Mouse (Mus musculus) neural tube, postnatal 0 days (tissue): ENCODE measurements around the gene Bdp1. TPM values are rescaled to one million over a fixed set of nuclear protein-coding genes. Genes with fewer than 3 reads are reported as not detected.

Experiments used
- polyA plus RNA-seq: library from polyadenylated mRNA; unstranded; fragments of >200 nt; fragmentation: Nextera tagmentation; extraction: Ambion mirVana; gene quantifications from 2 replicates; pipeline ENCODE4 v1.2.1, GENCODE M21; 2015

Gene Bdp1
- polyA plus RNA-seq = 22.2 and 24.3 TPM in 2 replicates

DNA sequence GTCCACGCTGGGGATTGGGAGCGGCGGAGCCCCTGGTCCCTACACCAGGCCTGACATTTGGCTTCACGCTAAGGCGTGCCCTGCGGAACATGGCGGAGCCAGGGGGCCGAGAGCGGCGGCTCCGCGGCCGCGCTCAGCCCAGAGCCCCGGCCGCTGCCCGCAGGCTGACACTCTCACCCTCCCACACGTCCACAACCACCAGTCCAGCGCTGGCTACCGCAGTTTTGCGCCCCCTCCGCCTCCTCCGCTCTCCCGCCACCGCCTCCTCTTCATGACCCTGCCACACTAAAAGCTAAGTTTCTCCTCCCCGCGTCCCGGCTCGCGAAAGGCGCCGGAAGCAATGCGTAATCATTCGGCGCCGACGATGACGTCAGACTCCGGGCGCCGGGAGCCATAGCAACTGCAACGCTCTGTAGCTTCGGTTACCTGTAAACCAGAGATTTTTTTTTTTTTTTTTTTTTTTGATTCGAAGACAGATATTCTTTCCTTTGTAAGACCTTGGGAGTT, at the start of gene Bdp1:
Gene Bdp1, minus strand, starts transcription at position 323 of the 507 bp plus-strand sequence.

DNA sequence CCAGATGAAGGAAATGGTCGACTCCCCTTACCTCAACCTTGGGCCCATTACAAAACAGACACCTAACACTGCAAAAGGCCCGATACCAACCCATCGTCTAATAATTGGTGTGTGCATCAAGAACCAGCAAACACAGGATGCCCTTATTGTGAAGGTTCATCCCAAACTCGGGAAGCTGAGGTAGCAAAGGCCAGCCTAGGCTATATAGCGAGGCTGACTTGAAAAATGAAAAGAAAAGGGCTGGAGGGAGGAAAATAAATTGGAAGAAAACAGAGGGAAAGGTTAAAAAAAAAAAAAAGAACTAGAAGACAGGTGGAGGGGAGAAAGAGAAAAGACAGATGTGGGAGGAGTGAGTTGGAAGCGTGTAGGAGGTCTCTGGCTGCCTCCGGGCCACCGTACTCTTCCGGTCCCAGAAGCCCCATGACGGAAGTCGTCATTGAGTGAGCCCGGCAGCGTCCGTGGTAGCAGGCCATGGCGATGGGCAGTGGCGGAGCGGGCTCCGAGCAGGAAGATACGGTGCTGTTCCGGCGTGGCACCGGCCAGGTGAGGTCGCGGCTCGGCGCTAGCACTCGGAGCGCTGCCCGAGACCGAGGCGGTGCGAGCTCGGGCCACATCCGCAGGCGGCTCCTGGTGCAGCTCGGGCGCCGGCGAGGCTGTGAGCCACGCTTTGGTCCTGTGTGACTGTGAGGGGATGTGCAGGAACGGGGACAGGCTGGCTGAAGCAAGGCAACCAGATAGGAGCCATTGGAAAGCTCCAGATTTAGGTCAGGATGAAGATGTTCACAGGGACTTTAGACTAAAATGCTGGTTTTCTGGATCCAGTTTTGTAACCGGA, 20.8 kb upstream of the Bdp1 start, which contains the start of gene Smn1:
Gene Smn1, plus strand, starts transcription at position 430 of the 835 bp plus-strand sequence.

DNA sequence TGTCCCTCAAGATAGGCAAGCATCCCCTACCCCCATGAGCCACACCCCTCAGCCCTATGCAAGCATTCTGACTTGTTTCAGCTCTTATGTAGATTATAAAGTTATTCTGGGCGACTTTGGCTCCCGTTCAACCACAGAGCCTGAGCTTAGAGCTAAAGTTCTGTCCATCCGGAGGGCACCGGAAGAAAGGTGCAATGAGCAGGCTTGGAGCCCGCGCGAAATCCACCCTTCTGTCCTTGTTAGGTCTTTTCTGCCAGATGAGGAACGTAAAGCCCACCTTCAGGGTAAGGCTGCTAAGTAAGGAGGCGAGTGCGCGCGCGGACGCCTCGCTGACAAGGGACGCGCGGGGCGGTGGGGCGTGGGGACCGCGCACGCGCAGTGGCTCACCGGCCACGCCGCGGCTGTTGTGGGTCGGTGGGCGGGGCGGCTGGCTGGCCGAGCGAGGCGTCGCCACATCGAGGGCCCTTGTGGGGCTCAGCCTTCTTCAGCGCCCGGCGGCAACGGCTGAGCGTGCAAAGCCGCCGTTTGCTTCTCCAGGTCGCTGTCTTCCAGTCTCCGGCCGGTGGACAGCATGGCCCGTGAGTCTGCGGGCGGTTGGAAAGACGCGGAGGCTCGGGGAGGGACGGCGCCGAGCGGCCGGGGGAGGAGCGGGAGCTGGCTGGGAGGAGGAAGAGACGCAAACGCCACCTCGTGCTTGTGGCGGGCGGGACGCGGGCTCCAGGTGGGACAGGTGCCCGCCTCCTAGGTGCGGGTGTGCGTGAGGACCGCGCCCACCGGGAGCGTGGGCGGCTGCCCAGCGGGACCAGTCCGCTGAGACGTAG, 4.0 kb upstream of the Bdp1 start, which contains the start of gene Serf1:
Gene Serf1, plus strand, starts transcription at position 361 of the 821 bp plus-strand sequence.

DNA sequence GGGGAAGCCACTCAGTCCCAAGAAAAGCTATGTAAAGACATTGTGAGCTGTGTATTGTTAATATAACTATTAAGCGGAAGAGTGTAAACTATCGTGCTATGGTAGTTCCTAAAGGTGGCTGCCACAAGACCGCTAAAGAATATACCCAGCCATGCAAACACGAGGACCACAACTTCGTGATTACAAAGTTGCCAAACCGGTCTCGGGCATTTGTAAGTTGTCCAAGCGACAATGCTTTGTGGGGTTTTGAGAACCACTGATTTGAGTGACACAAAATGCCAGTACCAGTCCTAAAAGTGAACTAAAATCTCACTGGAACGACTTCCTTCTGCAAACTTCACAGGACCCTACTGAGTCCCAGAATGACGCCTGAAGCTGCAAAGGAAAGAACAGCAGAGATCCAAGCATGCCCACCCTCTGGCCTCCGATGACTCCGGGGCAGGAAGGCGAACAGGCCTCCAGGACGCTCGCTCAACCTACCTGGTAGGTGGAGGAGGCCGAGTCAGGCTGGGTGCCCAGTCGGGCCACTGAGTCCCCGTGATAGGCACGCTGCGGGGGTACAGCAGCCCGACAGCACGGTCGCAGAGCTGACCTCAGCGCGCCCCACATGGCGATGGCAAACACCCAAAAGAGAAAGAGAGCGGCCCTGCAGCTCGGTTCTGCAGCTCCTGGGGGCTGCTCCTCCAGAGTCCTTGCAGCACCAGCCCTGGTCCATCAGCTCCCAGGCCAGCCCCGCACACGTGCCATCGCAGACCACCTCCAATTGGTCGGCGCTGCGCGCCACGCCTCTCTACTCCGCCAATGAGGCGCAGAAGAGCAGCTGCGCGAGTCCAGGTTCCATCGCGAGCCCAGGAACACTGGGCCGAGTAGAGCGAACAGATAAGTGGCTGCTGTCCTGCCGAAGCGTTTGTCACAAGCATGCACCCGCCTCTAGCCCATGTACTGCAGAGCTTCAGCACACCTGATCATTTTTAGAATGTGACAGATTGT, 88.7 kb downstream of the Bdp1 start, which contains the start of gene Mccc2:
Gene Mccc2, minus strand, starts transcription at position 734 of the 990 bp plus-strand sequence.

Other genes starting within 250 kb of the Bdp1 start
- 83.1 and 94.9 TPM in 2 replicates for gene Cartpt, start 203.0 kb downstream of the Bdp1 start, polyA plus RNA-seq
- gene Mccc2, start 88.4 kb downstream of the Bdp1 start, polyA plus RNA-seq = 34.8 and 38.0 TPM in 2 replicates
- 265 and 282 TPM in 2 replicates for gene Serf1, start 3.9 kb upstream of the Bdp1 start, polyA plus RNA-seq
- 34.5 and 38.5 TPM in 2 replicates for gene Smn1, start 20.8 kb upstream of the Bdp1 start, polyA plus RNA-seq
- 0.20 and 0.23 TPM in 2 replicates for gene Naip2, start 98.0 kb upstream of the Bdp1 start, polyA plus RNA-seq
- 0.28 TPM in 2 replicates for gene Naip5, start 142.3 kb upstream of the Bdp1 start, polyA plus RNA-seq
- gene Naip6, start 213.6 kb upstream of the Bdp1 start, polyA plus RNA-seq = 0.13 and 0.14 TPM in 2 replicates